In genomic region chr1:134645408-134646200, GRCm38 (mm10) we compare ENCODE assay signal across 8 mouse cellular contexts. TPM values are rescaled to one million over a fixed set of nuclear protein-coding genes. Genes with fewer than 3 reads are reported as not detected.
DNase-seq lines count a peak whose midpoint lies in the region; ATAC-seq lines count a peak whose summit lies in the region.

No protein-coding gene starts in this region.

- H3K4me3 ChIP-seq in kidney, embryonic 15.5 days (replicated peaks): peak overlapping the region; percentile 53
- H3K4me3 ChIP-seq in embryonic facial prominence, embryonic 11.5 days (ENCODE audit: low read depth, low read length): peak overlapping the region; percentile 42; the same call in 1 of the 2 replicates
- peak overlapping the region; percentile 50 for H3K4me3 ChIP-seq in intestine, embryonic 14.5 days (ENCODE audit: low read depth, low read length)
- peak overlapping the region; percentile 49 for H3K4me3 ChIP-seq in neural tube, embryonic 13.5 days

- H3K9me3 ChIP-seq in kidney, embryonic 15.5 days (replicated peaks): no peaks in the 10 kb centered on the region
- no peaks in the 10 kb centered on the region for H3K9me3 ChIP-seq in embryonic facial prominence, embryonic 11.5 days (replicated peaks; ENCODE audit: control insufficient read depth, low read length)
- H3K9me3 ChIP-seq in intestine, embryonic 14.5 days (ENCODE audit: control insufficient read depth, low read length): no peaks in the 10 kb centered on the region
- no peaks in the 10 kb centered on the region for H3K9me3 ChIP-seq in neural tube, embryonic 13.5 days

- no peak for DNase-seq in kidney, postnatal 25 days
- DNase-seq in embryonic facial prominence, embryonic 11.5 days (ENCODE audit: low spot score): no peak
- DNase-seq in intestine, embryonic 14.5 days (ENCODE audit: low spot score): no peak
- DNase-seq in urinary bladder, adult 2 months (ENCODE audit: low spot score): no peak
- no peak for DNase-seq in urinary bladder, postnatal 25 days (ENCODE audit: low spot score)
- DNase-seq in ovary, adult 18-20 months (ENCODE audit: low spot score): no peak

- H3K27me3 ChIP-seq in kidney, embryonic 15.5 days: peaks cover 69% of the 10 kb centered on the region
- H3K27me3 ChIP-seq in embryonic facial prominence, embryonic 11.5 days (ENCODE audit: control insufficient read depth, insufficient read depth, low read length): peaks cover 49% of the 10 kb centered on the region
- peaks cover 53% of the 10 kb centered on the region for H3K27me3 ChIP-seq in intestine, embryonic 14.5 days (replicated peaks; ENCODE audit: control insufficient read depth, insufficient read depth, low read length)
- peaks cover 70% of the 10 kb centered on the region for H3K27me3 ChIP-seq in neural tube, embryonic 13.5 days

- H3K27ac ChIP-seq in kidney, embryonic 15.5 days: no peak overlapping the region
- no peak overlapping the region for H3K27ac ChIP-seq in embryonic facial prominence, embryonic 11.5 days (replicated peaks; ENCODE audit: low read depth, low read length)
- no peak overlapping the region for H3K27ac ChIP-seq in intestine, embryonic 14.5 days (ENCODE audit: low read depth)
- H3K27ac ChIP-seq in neural tube, embryonic 13.5 days (replicated peaks): no peak overlapping the region

- H3K4me2 ChIP-seq in kidney, embryonic 15.5 days: peak overlapping the region; percentile 92
- H3K4me2 ChIP-seq in embryonic facial prominence, embryonic 11.5 days (ENCODE audit: low read depth, low read length): peak overlapping the region; percentile 87
- H3K4me2 ChIP-seq in intestine, embryonic 14.5 days (ENCODE audit: low read length): peak overlapping the region; percentile 70
- peak overlapping the region; percentile 81 for H3K4me2 ChIP-seq in neural tube, embryonic 13.5 days

- WGBS in kidney, embryonic 15.5 days: 14% methylated on average over 16 of the region's 16 CpGs
- WGBS in embryonic facial prominence, embryonic 11.5 days: 13% methylated on average over 16 of the region's 16 CpGs
- WGBS in intestine, embryonic 14.5 days: 20% methylated on average over 16 of the region's 16 CpGs
- WGBS in neural tube, embryonic 13.5 days: 15% methylated on average over 16 of the region's 16 CpGs

- peaks cover 32% of the 10 kb centered on the region for H3K4me1 ChIP-seq in kidney, embryonic 15.5 days
- H3K4me1 ChIP-seq in embryonic facial prominence, embryonic 11.5 days (ENCODE audit: control insufficient read depth, insufficient read depth, low read length): peaks cover 11% of the 10 kb centered on the region
- 0 out of 2 replicates have a peak, but pooled peaks cover 5% of the 10 kb centered on the region for H3K4me1 ChIP-seq in intestine, embryonic 14.5 days (replicated peaks; ENCODE audit: control insufficient read depth, insufficient read depth, low read length)
- peaks cover 23% of the 10 kb centered on the region for H3K4me1 ChIP-seq in neural tube, embryonic 13.5 days (replicated peaks)

- peak overlapping the region; percentile 40; the same call in 1 of the 2 replicates for H3K9ac ChIP-seq in kidney, embryonic 15.5 days
- no peak overlapping the region for H3K9ac ChIP-seq in embryonic facial prominence, embryonic 11.5 days (replicated peaks; ENCODE audit: low read length)
- H3K9ac ChIP-seq in intestine, embryonic 14.5 days (ENCODE audit: low read length): no peak overlapping the region
- peak overlapping the region; percentile 67 for H3K9ac ChIP-seq in neural tube, embryonic 13.5 days

- no peaks in the 10 kb centered on the region for H3K36me3 ChIP-seq in kidney, embryonic 15.5 days
- H3K36me3 ChIP-seq in embryonic facial prominence, embryonic 11.5 days (replicated peaks; ENCODE audit: control insufficient read depth, insufficient read depth, low read depth, low read length): no peaks in the 10 kb centered on the region
- H3K36me3 ChIP-seq in intestine, embryonic 14.5 days (ENCODE audit: control insufficient read depth, insufficient read depth, low read length): no peaks in the 10 kb centered on the region
- no peaks in the 10 kb centered on the region for H3K36me3 ChIP-seq in neural tube, embryonic 13.5 days

- ATAC-seq in kidney, embryonic 15.5 days (replicated peaks; ENCODE audit: low FRiP score): no peak
- no peak for ATAC-seq in embryonic facial prominence, embryonic 11.5 days (replicated peaks; ENCODE audit: insufficient number of reproducible peaks, low FRiP score, low TSS enrichment, low read depth)
- ATAC-seq in intestine, embryonic 14.5 days (replicated peaks; ENCODE audit: low FRiP score, low TSS enrichment, low read depth): no peak
- ATAC-seq in neural tube, embryonic 13.5 days (ENCODE audit: low read depth): no peak

RNA-seq across cellular contexts. Expression of gene Syt2, which starts 0.9 kb away (rescaled TPM):
- polyA plus RNA-seq in kidney, embryonic 15.5 days (2015; fragmentation: Nextera tagmentation; extraction: Ambion mirVana): 0.78 and 1.5 TPM in 2 replicates
- 0.80 and 3.2 TPM in 2 replicates for polyA plus RNA-seq in embryonic facial prominence, embryonic 11.5 days (2014; fragmentation: Nextera tagmentation; extraction: Ambion mirVana)
- polyA plus RNA-seq in intestine, embryonic 14.5 days (2014; fragmentation: Nextera tagmentation; extraction: Ambion mirVana): 2.1 and 2.9 TPM in 2 replicates
- 12.1 and 13.9 TPM in 2 replicates for polyA plus RNA-seq in neural tube, embryonic 13.5 days (2015; fragmentation: Nextera tagmentation; extraction: Ambion mirVana)
- 0.08 and 0.16 TPM in 2 replicates for polyA plus RNA-seq in urinary bladder, adult 2 months (2012; rRNA removed)

Comparison
In these comparisons a context has a peak if more than half of its experiments do, and no peak if none do; other contexts are left out.
1. H3K9ac ChIP-seq: peak in kidney, embryonic 15.5 days (single experiment) and neural tube, embryonic 13.5 days (single experiment); none in embryonic facial prominence, embryonic 11.5 days (single experiment) and intestine, embryonic 14.5 days (single experiment).
2. Peak in every context shown above with its lines, with median percentiles within 50 percentile points of each other: H3K4me2 ChIP-seq and H3K4me3 ChIP-seq.